Mouse (Mus musculus) cerebellum, adult 2 months (tissue): ENCODE measurements around the gene Rec8. TPM values are rescaled to one million over a fixed set of nuclear protein-coding genes. Genes with fewer than 3 reads are reported as not detected.

Source experiments
- DNase-seq, 2 experiments: peaks; one replicate each; pipeline ENCODE4 v3.0.0; 2021
- H3K27ac ChIP-seq: fragments of 200-500 bp; 2 replicates; pipeline ENCODE4 v1.5.1; 2012; ENCODE audit warnings: low read length, control low read depth, inconsistent platforms; ENCODE audit not compliant: insufficient read depth
- H3K27me3 ChIP-seq: fragments of 200-500 bp; 2 replicates; pipeline ENCODE4 v1.6.1; 2012; ENCODE audit warnings: inconsistent platforms, mild to moderate bottlenecking, low read length, moderate library complexity; ENCODE audit not compliant: control insufficient read depth, insufficient read depth
- H3K4me1 ChIP-seq: fragments of 200-500 bp; 2 replicates; pipeline ENCODE4 v1.6.1; 2011; ENCODE audit warnings: low read length; ENCODE audit not compliant: control insufficient read depth, insufficient read depth
- H3K4me3 ChIP-seq: fragments of 200-500 bp; replicated peaks from 2 replicates; pipeline ENCODE3; 2011; ENCODE audit warnings: mild to moderate bottlenecking, low read depth, low read length, control low read depth; ENCODE audit not compliant: insufficient read depth
- CTCF ChIP-seq: fragments of 200-500 bp; IDR thresholded peaks from 2 replicates; pipeline ENCODE4 v1.5.1; 2011; ENCODE audit warnings: low read depth, mild to moderate bottlenecking, control low read depth, low read length, moderate library complexity, borderline replicate concordance; ENCODE audit not compliant: insufficient read depth
- POLR2A ChIP-seq: fragments of 200-500 bp; IDR thresholded peaks from 2 replicates; pipeline ENCODE4 v1.6.1; 2011; ENCODE audit warnings: low read length, control low read depth, borderline replicate concordance; ENCODE audit not compliant: insufficient read depth
- WGBS: fragments of 180-500 bp; shearing (Covaris S2); methylation state at CpG from one replicate; pipeline ENCODE4 v1.1.7; 2018; 5-methylcytosine and 5-hydroxymethylcytosine counted together
- polyA plus RNA-seq: library from polyadenylated mRNA; depleted of rRNA; stranded (reverse); fragments of >200 nt; gene quantifications from 2 replicates; pipeline ENCODE4 v1.2.3, GENCODE M21; 2012

Gene Rec8
- polyA plus RNA-seq, 1 experiment = 71.2 TPM

DNA sequence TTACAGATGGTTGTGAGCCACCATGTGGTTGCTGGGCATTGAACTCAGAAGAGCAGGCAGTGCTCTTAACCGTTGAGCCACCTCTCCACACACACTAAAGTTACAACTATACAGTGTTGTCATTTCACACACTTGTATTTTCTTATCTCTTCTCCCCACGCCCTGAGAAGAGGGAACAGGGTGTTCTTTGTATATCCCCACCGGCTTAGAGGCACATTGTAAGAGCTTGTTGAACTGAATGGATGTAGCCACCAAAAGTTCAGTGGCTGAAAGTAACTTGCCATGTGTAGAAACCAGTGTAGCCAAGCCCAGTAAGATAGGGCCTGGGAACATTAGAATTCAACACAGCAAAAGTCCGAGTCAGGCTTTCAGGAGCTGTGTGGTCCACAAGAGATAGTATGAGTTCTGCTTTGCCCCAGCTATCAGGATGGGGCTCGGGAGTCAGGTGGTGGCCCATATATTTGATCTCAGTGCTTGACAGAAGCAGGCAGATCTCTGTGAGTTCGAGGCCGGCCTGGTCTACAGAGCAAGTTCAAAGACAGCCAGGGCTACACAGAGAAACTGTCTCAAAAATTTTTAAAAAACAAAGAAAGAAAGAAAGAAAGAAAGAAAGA is 3.2 kb upstream of the Rec8 start:
- WGBS = 77% methylated on average over 7 of the region's 7 CpGs
- TF ChIP-seq POLR2A (no peak), CTCF (no peak)
- Histone ChIP-seq H3K4me1 (peaks cover 4% of the 10 kb centered on the region; the same call in 1 of the 2 replicates), H3K4me3 (no peak overlapping the region), H3K27ac (no peak overlapping the region), H3K27me3 (no peaks in the 10 kb centered on the region)
- DNase-seq = no peak

DNA sequence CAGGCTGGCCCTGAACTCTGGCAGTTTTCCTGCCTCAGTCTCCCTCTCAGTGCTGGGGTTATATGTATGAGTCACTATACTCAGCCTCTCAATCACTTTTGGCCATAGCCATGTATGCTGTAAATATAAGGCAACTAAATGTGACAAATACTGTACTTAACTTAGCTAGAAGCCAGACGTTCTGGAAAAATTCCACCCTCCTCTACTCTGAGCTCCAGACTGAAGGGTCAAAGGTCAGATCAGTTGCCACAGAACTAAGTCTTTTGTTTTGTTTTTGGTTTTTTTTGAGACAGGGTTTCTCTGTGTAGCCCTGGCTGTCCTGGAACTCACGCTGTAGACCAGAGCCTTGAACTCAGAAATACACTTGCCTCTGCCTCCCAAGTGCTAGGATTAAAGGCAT is 2.0 kb upstream of the Rec8 start:
- TF ChIP-seq CTCF (no peak), POLR2A (no peak)
- no peaks in the 10 kb centered on the region for H3K27me3 ChIP-seq
- WGBS = 72% methylated on average over 2 of the region's 2 CpGs
- H3K27ac ChIP-seq = no peak overlapping the region
- DNase-seq = no peak
- peaks cover 4% of the 10 kb centered on the region; the same call in 1 of the 2 replicates for H3K4me1 ChIP-seq
- no peak overlapping the region for H3K4me3 ChIP-seq

DNA sequence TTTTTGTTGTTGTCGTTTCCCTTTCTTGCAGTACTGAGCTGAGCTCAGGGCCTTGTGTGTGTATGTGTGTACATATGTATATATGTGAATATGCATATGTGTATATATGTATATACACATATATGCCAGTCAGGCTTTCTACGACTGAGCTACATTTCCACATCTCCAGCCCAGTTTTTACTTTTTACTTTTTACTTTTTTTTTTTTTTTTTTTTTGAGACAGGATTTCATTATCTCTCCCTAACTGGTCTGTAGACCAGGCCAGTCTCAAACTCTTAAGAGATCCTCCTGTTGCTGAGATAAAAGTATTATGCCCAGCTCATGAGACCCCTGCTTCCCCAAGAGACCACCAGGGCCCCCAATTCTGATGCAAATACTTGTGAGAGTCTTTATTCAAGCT is 993 bp upstream of the Rec8 start:
- no peak for DNase-seq
- Histone ChIP-seq H3K4me1 (peaks cover 4% of the 10 kb centered on the region; the same call in 1 of the 2 replicates), H3K27me3 (no peaks in the 10 kb centered on the region), H3K4me3 (no peak overlapping the region), H3K27ac (no peak overlapping the region)
- WGBS = 90% methylated on average over 2 of the region's 2 CpGs
- no peak for TF ChIP-seq CTCF

- Histone ChIP-seq H3K27ac (peak overlapping the region; percentile 53), H3K4me3 (peak overlapping the region; percentile 58), H3K27me3 (no peaks in the 10 kb centered on the region), H3K4me1 (peaks cover 4% of the 10 kb centered on the region; the same call in 1 of the 2 replicates)
- DNase-seq = peak; percentile 44 to 53
- 24% methylated on average over 22 of the region's 22 CpGs for WGBS
- no peak for TF ChIP-seq POLR2A
- TF ChIP-seq CTCF = no peak
Measured at GRCm38 (mm10) chr14:55618486-55619195, 804 bp downstream of the Rec8 start.

DNA sequence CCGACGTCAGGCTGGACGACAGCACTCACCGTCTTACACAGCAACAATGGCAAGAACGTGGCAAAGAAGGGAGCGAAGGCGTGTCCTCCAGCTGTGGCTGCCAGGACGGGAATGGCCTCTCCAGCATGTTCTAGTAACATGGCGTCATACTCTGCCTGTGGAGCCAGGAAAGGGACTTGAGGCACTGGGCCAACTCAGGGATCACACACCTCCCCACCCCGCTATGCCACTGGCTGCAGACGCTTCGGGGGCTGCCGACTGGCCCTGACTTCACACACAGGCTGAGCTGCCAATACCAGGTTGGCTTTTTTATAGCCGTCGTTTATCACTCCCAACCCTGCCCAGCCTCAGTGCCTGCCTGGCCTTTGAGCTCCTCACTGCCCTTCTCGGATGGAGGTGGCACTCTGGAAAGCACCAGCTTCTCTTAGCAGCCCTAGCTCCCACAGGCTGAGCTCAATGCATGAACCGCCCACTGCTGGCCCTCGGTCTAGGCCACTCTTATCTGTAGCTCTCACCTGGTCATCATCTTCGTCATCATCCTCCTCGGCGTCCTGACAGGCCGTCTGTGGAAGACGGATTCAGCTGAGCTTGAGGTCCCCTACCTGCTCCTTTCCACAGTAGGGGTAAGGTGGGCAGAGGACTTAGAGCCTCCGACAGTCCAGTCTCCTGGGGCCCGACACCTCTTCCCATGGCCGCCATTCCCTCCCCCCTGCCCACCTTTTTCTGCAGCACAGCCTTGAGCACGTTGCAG is 10.4 kb downstream of the Rec8 start:
- Histone ChIP-seq H3K27me3 (no peaks in the 10 kb centered on the region), H3K27ac (no peak overlapping the region), H3K4me3 (no peak overlapping the region), H3K4me1 (no peaks in the 10 kb centered on the region)
- no peak for DNase-seq
- TF ChIP-seq CTCF (no peak), POLR2A (no peak)
- 86% methylated on average over 27 of the region's 27 CpGs for WGBS

DNA sequence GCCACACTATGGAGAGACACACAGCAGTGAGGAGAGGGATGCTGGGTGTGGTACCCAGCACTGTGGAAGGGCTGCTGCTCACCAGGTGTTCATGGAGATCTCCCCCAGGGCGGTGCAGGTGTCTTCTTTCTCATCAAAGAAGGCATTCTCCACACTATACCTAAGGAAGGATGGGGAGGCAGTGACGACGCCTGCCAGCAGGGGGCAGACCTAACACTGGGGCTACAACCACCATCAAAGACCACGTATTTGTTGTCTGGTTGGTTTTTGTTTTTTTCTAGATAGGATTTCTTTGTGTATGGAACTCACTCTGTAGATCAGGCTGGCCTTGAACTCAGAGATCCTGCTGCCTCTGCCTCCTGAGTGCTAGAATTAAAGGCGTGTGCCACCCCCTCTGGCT is 11.5 kb downstream of the Rec8 start:
- peaks cover 5% of the 10 kb centered on the region for H3K4me1 ChIP-seq
- DNase-seq = no peak
- 46% methylated on average over 5 of the region's 5 CpGs for WGBS
- no peak overlapping the region for H3K4me3 ChIP-seq
- H3K27me3 ChIP-seq = no peaks in the 10 kb centered on the region
- TF ChIP-seq POLR2A = no peak
- TF ChIP-seq CTCF = peak; percentile 64; the same call in 1 of the 2 replicates
- no peak overlapping the region for H3K27ac ChIP-seq

- Histone ChIP-seq H3K4me1 (peaks cover 7% of the 10 kb centered on the region), H3K27me3 (no peaks in the 10 kb centered on the region), H3K4me3 (peak overlapping the region; percentile 66), H3K27ac (peak overlapping the region; percentile 44)
- WGBS = under 1% methylated on average over 23 of the region's 23 CpGs
- DNase-seq = peak; percentile 68 to 70
- TF ChIP-seq CTCF = no peak
- no peak for TF ChIP-seq POLR2A
Measured at GRCm38 (mm10) chr14:55634874-55635522, 17.2 kb downstream of the Rec8 start.
